Mouse (Mus musculus) midbrain, embryonic 15.5 days (tissue): ENCODE results near the gene Sfxn5. TPM values are rescaled to one million over a fixed set of nuclear protein-coding genes. Genes with fewer than 3 reads are reported as not detected.

Experiments used
- ATAC-seq: fragments of 200-750 bp; cut with Nextera tagmentation; replicated peaks from 2 replicates; pipeline ENCODE4 v1.8.0; 2017; ENCODE audit warnings: moderate TSS enrichment
- H3K27ac ChIP-seq: fragments of 300-500 bp; sonication (generic); 2 replicates; pipeline ENCODE4 v1.5.1; 2015; ENCODE audit warnings: mild to moderate bottlenecking, inconsistent platforms
- H3K27me3 ChIP-seq: fragments of 300-500 bp; sonication (generic); replicated peaks from 2 replicates; pipeline ENCODE4 v1.6.1; 2015; ENCODE audit warnings: inconsistent platforms
- H3K36me3 ChIP-seq: fragments of 300-500 bp; sonication (generic); replicated peaks from 2 replicates; pipeline ENCODE4 v1.6.1; 2015; ENCODE audit warnings: inconsistent platforms
- H3K4me1 ChIP-seq: fragments of 300-500 bp; sonication (generic); 2 replicates; pipeline ENCODE4 v1.6.1; 2015; ENCODE audit warnings: inconsistent platforms
- H3K4me2 ChIP-seq: fragments of 300-500 bp; sonication (generic); 2 replicates; pipeline ENCODE4 v1.6.1; 2015; ENCODE audit warnings: inconsistent platforms, mild to moderate bottlenecking, moderate library complexity
- H3K4me3 ChIP-seq: fragments of 300-500 bp; sonication (generic); 2 replicates; pipeline ENCODE4 v1.5.1; 2015; ENCODE audit warnings: mild to moderate bottlenecking, inconsistent platforms
- H3K9ac ChIP-seq: fragments of 300-500 bp; sonication (generic); 2 replicates; pipeline ENCODE4 v1.6.1; 2015; ENCODE audit warnings: mild to moderate bottlenecking, inconsistent platforms
- H3K9me3 ChIP-seq: fragments of 300-500 bp; sonication (generic); 2 replicates; pipeline ENCODE4 v1.6.1; 2016; ENCODE audit warnings: inconsistent platforms
- WGBS: fragments of 180-500 bp; shearing (Covaris S2); methylation state at CpG from one replicate; pipeline ENCODE4 v1.1.7; 2015; ENCODE audit warnings: mixed read lengths; 5-methylcytosine and 5-hydroxymethylcytosine counted together
- polyA plus RNA-seq: library from polyadenylated mRNA; unstranded; fragments of >200 nt; fragmentation: Nextera tagmentation; extraction: Ambion mirVana; gene quantifications from 2 replicates; pipeline ENCODE4 v1.2.1, GENCODE M21; 2015

Sfxn5 gene
- polyA plus RNA-seq, 1 experiment from 2014 or later = 26.0 TPM

DNA sequence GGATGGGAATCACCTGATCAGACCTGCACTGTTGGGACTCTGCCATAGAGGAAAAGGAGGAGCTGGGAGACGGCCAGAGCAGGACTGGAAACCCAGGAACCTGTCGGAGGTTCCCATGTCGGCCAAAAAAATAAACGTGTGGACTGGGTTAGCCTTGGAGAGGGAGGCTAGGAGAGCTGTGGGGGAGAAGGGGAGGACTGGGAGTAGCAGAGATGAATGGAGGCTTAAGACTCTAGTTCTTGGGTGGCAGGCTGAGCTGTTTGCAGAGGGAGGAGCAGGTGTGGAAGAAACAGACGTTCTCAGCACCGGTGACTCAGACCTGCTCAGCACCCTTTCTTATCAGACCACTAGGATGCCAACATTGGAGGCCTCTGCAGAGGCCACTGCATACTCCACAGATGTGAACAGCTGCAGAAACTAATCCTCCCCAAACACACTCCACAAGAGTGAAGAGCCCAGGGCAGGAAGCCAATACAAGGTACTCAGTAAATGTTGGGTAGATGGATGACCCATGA is 1.9 kb downstream of the Sfxn5 start:
- Histone ChIP-seq H3K9me3 (no peaks in the 10 kb centered on the region), H3K9ac (no peak overlapping the region), H3K36me3 (no peaks in the 10 kb centered on the region), H3K27ac (no peak overlapping the region), H3K27me3 (peaks cover 3% of the 10 kb centered on the region; the same call in 1 of the 2 replicates), H3K4me2 (peak overlapping the region; percentile 98), H3K4me3 (peak overlapping the region; percentile 60), H3K4me1 (peaks cover 15% of the 10 kb centered on the region)
- no peak for ATAC-seq
- 44% methylated on average over 6 of the region's 6 CpGs for WGBS

- Histone ChIP-seq H3K9ac (no peak overlapping the region), H3K27ac (no peak overlapping the region), H3K27me3 (peaks cover 3% of the 10 kb centered on the region; the same call in 1 of the 2 replicates), H3K4me3 (no peak overlapping the region), H3K4me1 (peaks cover 15% of the 10 kb centered on the region), H3K9me3 (no peaks in the 10 kb centered on the region), H3K4me2 (no peak overlapping the region), H3K36me3 (no peaks in the 10 kb centered on the region)
- no peak for ATAC-seq
- WGBS = 91% methylated on average over 4 of the region's 4 CpGs
Observed at GRCm38 (mm10) chr6:85329666-85330185, 3.5 kb downstream of the Sfxn5 start.

DNA sequence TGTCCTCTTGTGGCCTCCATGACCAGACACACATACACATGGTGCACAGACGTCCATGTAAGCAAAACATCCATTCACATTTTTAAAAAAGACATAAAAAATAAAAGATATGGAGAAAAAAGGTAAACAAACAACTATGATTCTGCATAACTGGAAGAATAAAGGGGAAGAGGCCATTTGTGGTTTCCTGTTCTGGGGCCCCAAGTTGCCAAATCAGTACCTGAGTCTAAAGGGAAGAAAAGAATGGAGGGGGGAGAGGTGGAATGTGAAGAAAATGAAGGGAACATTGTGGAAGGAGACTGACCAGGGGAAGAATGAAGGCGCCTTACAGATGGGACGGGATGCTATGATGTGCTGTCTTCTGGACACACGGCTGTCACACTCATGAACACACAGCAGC is 6.7 kb downstream of the Sfxn5 start:
- H3K4me1 ChIP-seq = peaks cover under 1% of the 10 kb centered on the region; the same call in 1 of the 2 replicates
- no peak overlapping the region for H3K4me2 ChIP-seq
- no peak overlapping the region for H3K4me3 ChIP-seq
- no peak overlapping the region for H3K27ac ChIP-seq
- H3K36me3 ChIP-seq = no peaks in the 10 kb centered on the region
- H3K9me3 ChIP-seq = no peaks in the 10 kb centered on the region
- ATAC-seq = no peak
- peaks cover 3% of the 10 kb centered on the region; the same call in 1 of the 2 replicates for H3K27me3 ChIP-seq
- 87% methylated on average over 4 of the region's 4 CpGs for WGBS
- H3K9ac ChIP-seq = no peak overlapping the region

GRCm38 (mm10) chr6:85325109-85325508 is 8.1 kb downstream of the Sfxn5 start:
- ATAC-seq = no peak
- H3K9ac ChIP-seq = no peak overlapping the region

GRCm38 (mm10) chr6:85320445-85320866 is 12.8 kb downstream of the Sfxn5 start:
- WGBS = 25% methylated on average over 6 of the region's 6 CpGs

More at GRCm38 (mm10) chr6:85325109-85325508, 8.1 kb downstream of the Sfxn5 start:
- Histone ChIP-seq H3K27me3 (no peaks in the 10 kb centered on the region), H3K4me1 (no peaks in the 10 kb centered on the region), H3K27ac (no peak overlapping the region), H3K36me3 (no peaks in the 10 kb centered on the region), H3K9me3 (no peaks in the 10 kb centered on the region), H3K4me3 (no peak overlapping the region), H3K4me2 (no peak overlapping the region)
- 49% methylated on average over 2 of the region's 2 CpGs for WGBS

DNA sequence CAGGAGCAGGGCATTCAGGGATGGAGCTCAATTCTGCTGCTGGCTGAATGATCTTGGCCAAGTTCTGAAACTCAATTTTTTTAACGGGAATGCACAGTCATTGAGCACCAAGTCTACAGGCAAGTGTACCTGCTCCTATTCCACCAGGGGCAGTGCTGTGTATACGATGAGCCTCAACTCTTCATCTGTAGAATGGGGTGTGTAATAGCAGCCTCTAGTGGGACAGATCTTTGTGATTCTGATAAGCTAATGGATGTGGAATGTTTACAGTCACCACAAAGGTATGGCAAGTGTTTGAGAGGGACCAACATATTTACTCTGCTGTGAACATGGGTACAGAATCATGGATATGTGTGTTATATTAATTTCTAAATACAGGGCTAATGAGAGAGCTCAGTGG is 17.0 kb downstream of the Sfxn5 start:
- H3K27me3 ChIP-seq = no peaks in the 10 kb centered on the region
- H3K9ac ChIP-seq = no peak overlapping the region
- 95% methylated on average over 2 of the region's 2 CpGs for WGBS
- H3K4me1 ChIP-seq = no peaks in the 10 kb centered on the region
- no peak overlapping the region for H3K4me2 ChIP-seq
- ATAC-seq = no peak
- H3K4me3 ChIP-seq = no peak overlapping the region
- no peak overlapping the region for H3K27ac ChIP-seq
- no peaks in the 10 kb centered on the region for H3K36me3 ChIP-seq
- H3K9me3 ChIP-seq = no peaks in the 10 kb centered on the region

More at GRCm38 (mm10) chr6:85320445-85320866, 12.8 kb downstream of the Sfxn5 start:
- peak; percentile 91 for ATAC-seq
- Histone ChIP-seq H3K27me3 (no peaks in the 10 kb centered on the region), H3K36me3 (no peaks in the 10 kb centered on the region), H3K4me1 (no peaks in the 10 kb centered on the region), H3K9ac (no peak overlapping the region), H3K4me2 (no peak overlapping the region), H3K27ac (peak overlapping the region; percentile 72), H3K9me3 (no peaks in the 10 kb centered on the region), H3K4me3 (no peak overlapping the region)

DNA sequence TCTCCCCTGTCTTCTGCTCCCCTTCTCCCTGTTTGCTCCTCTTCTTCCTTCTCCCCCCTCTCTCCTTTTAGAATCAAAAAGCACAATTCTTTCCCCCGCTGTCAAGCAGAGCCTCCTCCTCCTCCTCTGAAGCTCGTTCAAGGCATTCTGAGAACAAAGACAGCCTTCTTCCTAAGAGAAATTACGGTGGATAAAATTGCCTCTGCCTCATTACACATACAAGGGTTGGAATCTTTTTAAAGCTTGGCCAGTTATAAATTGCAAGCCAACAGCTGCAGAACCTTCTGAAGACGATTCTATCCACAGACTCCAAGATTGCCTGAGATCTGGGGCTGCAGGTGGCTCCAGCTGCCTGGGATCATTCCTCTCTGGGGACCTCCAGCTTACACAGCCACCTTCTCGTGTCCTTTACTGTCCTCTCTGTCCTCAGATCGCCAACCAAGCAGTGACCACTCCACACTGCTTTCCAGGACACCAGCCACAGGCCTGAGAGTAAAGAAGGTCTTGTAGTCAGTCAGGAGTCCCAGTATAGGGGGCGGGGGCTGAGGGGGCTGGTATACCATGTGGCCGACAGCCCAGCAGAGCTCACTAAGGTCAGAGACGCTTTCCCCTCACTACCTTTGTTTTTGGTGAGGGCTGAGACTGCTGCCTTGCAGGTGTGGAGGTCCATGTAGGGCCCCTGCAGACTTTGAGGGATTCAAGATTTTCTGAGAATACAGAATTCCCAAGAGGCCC is 19.0 kb downstream of the Sfxn5 start:
- Histone ChIP-seq H3K27ac (peak overlapping the region; percentile 25; the same call in 1 of the 2 replicates), H3K9ac (no peak overlapping the region), H3K4me3 (no peak overlapping the region), H3K9me3 (no peaks in the 10 kb centered on the region), H3K4me2 (no peak overlapping the region), H3K4me1 (no peaks in the 10 kb centered on the region), H3K36me3 (no peaks in the 10 kb centered on the region), H3K27me3 (no peaks in the 10 kb centered on the region)
- 46% methylated on average over 9 of the region's 9 CpGs for WGBS
- ATAC-seq = no peak

- Histone ChIP-seq H3K9me3 (no peaks in the 10 kb centered on the region), H3K9ac (no peak overlapping the region), H3K4me2 (no peak overlapping the region), H3K27ac (no peak overlapping the region), H3K4me3 (no peak overlapping the region), H3K27me3 (no peaks in the 10 kb centered on the region), H3K36me3 (no peaks in the 10 kb centered on the region), H3K4me1 (peaks cover 3% of the 10 kb centered on the region; the same call in 1 of the 2 replicates)
- WGBS = 62% methylated on average over 4 of the region's 4 CpGs
- ATAC-seq = no peak
Observed at GRCm38 (mm10) chr6:85307894-85308293, 25.3 kb downstream of the Sfxn5 start.

DNA sequence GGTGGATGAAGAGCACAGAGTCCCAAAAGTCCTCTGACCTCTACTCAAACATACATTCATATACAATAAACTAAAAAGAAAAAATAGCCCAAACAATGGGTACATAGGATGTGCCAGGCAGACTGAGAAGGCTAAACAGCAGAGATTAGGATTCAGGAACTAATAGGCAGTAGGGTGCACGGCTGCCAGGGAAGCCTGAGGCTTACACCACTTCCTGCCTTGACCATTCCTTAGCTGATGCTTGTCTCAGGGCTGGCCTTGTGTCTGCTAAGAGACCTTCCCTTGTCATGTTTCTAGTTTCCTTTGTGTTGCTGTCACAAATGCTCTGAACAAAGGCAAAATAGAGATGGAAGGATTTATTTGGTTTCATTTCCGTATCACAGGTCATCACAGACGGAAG is 26.8 kb downstream of the Sfxn5 start:
- Histone ChIP-seq H3K4me2 (no peak overlapping the region), H3K9ac (no peak overlapping the region), H3K27me3 (no peaks in the 10 kb centered on the region), H3K4me3 (no peak overlapping the region), H3K4me1 (peaks cover 7% of the 10 kb centered on the region; the same call in 1 of the 2 replicates), H3K27ac (no peak overlapping the region), H3K36me3 (no peaks in the 10 kb centered on the region), H3K9me3 (no peaks in the 10 kb centered on the region)
- no peak for ATAC-seq
- WGBS = 78% methylated on average over 3 of the region's 3 CpGs

DNA sequence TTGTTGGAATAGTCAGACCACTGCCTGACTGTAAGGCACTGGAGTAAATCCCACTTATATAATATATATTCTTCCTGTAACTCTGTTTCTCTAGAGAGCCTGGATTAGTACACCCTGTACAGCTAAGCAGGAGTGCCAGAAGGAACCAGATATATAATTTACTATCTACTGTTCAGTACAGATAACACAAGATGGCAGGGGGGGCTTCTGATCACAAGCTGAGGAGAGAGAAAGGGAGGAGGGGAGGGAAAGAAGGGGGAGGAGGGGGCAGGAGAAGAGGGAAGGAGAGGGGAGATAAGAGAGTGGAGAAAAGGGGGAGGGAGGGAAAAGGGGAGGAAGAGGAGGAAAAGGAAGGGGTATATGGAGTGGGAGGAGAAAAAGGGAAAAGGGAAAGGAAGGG is 27.4 kb downstream of the Sfxn5 start:
- no peak for ATAC-seq
- H3K27ac ChIP-seq = no peak overlapping the region
- H3K9me3 ChIP-seq = no peaks in the 10 kb centered on the region
- H3K4me3 ChIP-seq = no peak overlapping the region
- H3K36me3 ChIP-seq = no peaks in the 10 kb centered on the region
- H3K27me3 ChIP-seq = no peaks in the 10 kb centered on the region
- no peak overlapping the region for H3K4me2 ChIP-seq
- H3K4me1 ChIP-seq = peaks cover 7% of the 10 kb centered on the region; the same call in 1 of the 2 replicates
- no peak overlapping the region for H3K9ac ChIP-seq

GRCm38 (mm10) chr6:85304966-85305365 is 28.3 kb downstream of the Sfxn5 start:
- no peak overlapping the region for H3K9ac ChIP-seq
- no peak overlapping the region for H3K27ac ChIP-seq
- no peaks in the 10 kb centered on the region for H3K9me3 ChIP-seq
- peaks cover 7% of the 10 kb centered on the region; the same call in 1 of the 2 replicates for H3K4me1 ChIP-seq
- no peaks in the 10 kb centered on the region for H3K36me3 ChIP-seq
- H3K4me2 ChIP-seq = no peak overlapping the region
- 57% methylated on average over 5 of the region's 5 CpGs for WGBS
- no peaks in the 10 kb centered on the region for H3K27me3 ChIP-seq
- H3K4me3 ChIP-seq = no peak overlapping the region
- ATAC-seq = no peak

DNA sequence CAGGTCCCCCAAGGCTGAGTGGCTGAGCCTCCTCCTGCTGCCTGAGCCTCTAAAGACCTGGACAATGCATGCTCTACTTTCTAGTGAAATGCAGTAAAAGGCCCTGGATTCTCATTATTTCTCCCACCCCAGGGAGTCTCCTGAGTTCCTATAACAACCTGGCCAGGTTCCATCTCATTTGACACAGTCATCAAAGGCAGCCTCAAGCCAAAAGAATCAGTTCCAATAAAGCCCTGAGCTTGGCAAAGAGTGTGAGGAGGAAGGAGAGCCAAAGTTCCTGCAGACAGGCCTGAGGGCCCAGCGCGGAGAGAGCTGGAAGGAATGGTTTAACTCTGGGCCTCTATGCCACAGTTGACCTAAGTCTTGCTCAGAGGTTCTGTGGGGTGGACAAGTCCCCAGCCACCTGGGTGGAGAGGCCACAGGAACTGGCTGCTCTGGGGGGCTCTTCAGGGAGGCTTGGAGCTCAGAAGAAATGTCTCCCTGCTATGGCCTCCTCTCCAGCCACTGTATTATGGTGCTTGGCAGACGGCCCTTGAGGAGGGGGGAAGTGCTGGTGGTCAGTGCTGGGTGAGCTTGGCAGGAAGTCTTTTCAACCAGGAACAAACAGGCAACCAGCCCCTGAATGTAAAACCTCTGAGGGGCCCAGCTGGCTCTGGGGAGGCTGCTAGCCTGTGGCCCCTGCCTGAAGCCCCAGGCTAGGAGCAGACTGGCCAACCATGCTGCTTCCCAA is 30.7 kb downstream of the Sfxn5 start:
- ATAC-seq = peak; percentile 87
- Histone ChIP-seq H3K27ac (peak overlapping the region; percentile 72), H3K9ac (no peak overlapping the region), H3K4me1 (peaks cover 7% of the 10 kb centered on the region; the same call in 1 of the 2 replicates), H3K9me3 (no peaks in the 10 kb centered on the region), H3K36me3 (no peaks in the 10 kb centered on the region), H3K27me3 (no peaks in the 10 kb centered on the region), H3K4me2 (no peak overlapping the region), H3K4me3 (no peak overlapping the region)
- WGBS = 47% methylated on average over 3 of the region's 3 CpGs
